Comparison of ENCODE assay signal across 8 mouse cellular contexts in the genomic region with DNA sequence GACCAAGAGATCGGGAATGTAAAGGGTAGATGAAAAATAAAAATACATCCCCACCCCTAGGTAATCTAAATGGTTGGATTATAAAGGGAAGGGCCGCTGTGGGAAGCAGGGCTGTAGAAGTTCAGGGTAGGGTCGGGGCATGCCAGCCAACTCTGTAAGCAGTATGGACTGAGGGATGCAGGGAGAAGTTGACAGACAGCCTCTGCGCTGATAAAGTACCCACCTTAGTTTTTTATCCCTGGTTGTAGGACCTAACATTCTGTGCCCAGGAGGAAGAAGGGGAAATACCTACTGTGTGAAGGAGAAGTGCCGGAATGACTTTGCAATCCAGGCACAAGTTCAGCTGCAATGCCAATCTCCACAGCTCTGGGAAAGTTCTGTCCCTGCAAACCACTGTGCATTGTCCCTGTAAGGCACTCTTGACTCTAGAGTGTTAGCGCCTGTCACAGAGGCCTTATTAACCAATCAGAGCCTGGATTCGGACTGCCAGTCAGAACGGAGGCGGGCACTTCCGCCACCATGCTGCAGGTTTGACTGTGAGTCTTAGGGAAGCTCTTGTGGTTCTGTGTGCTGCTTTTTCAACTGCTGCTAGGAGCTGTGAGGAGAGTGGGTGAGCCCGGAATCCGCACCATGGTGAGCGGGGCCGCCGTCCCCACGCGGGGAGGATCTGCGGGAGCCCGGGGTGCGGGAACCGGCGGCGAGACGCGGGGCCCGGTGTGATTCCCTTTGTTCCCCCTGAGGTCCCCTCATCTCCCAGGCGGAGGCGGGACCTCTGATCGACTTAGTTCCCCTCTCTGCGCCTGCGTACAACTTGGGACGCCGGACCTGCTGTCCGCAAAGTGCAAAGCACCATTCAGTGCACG. TPM values are rescaled to one million over a fixed set of nuclear protein-coding genes. Genes with fewer than 3 reads are reported as not detected.
A peak's percentile ranks its signal among the peaks of the same experiment; 100 is the strongest.
DNase-seq lines count a peak whose midpoint lies in the region; ATAC-seq and TF ChIP-seq lines count a peak whose summit lies in the region.

A gene (plus strand): TSS at position 527 of the 863 bp plus-strand sequence.

- ATAC-seq in cerebellum, adult (ENCODE audit: insufficient number of reproducible peaks, low FRiP score, low TSS enrichment), result peak; percentile 99
- ATAC-seq in forebrain, embryonic 15.5 days (replicated peaks), result peak; percentile 100
- peak; percentile 97 for ATAC-seq in neutrophil, adult 5-6 weeks (ENCODE audit: extremely low read depth, insufficient number of reproducible peaks, low FRiP score, poor library complexity, severe bottlenecking)

- DNase-seq in ES-CJ7 (ENCODE audit: low read depth, low spot score), result peak; percentile 98
- DNase-seq in heart, postnatal 25 days (ENCODE audit: low spot score), result peak; percentile 82
- DNase-seq in layer of hippocampus, adult 18-20 months (ENCODE audit: low spot score in 2 of 2), result peak; percentile 92 to 97
- peak; percentile 90 for DNase-seq in lung, adult 2 months
- DNase-seq in thymus, adult 18-20 months, result peak; percentile 89 to 92

- peaks cover 39% of the 10 kb centered on the region for H3K9me3 ChIP-seq in forebrain, embryonic 15.5 days

- peak within 1 kb of the TSS; percentile 98 for H3K27ac ChIP-seq in forebrain, embryonic 15.5 days (replicated peaks)

- intact Hi-C loops in heart, postnatal 25 days (cut with DNase I), result loop anchor here (10.0 kb wide), 1 partner anchor 403 kb away; a partner anchor contains a TSS

- H3K9ac ChIP-seq in forebrain, embryonic 15.5 days (replicated peaks), result peak within 1 kb of the TSS; percentile 90

- peak within 1 kb of the TSS; percentile 46 for H3K4me2 ChIP-seq in forebrain, embryonic 15.5 days (replicated peaks)

- peaks cover 23% of the 10 kb centered on the region; the same call in 1 of the 2 replicates for H3K36me3 ChIP-seq in forebrain, embryonic 15.5 days

- 10% methylated on average over 35 of the region's 35 CpGs for WGBS in forebrain, embryonic 15.5 days
- WGBS in lung, adult 2 months, result 8% methylated on average over 35 of the region's 35 CpGs

- H3K27me3 ChIP-seq in forebrain, embryonic 15.5 days, result no peaks in the 10 kb centered on the region

- peak within 1 kb of the TSS; percentile 78 for H3K4me3 ChIP-seq in forebrain, embryonic 15.5 days
- H3K4me3 ChIP-seq in lung, adult 2 months (replicated peaks; ENCODE audit: extremely low read depth, low read depth, low read length), result peak within 1 kb of the TSS; percentile 74

- no peak for TF ChIP-seq CTCF in lung, adult 2 months (IDR thresholded peaks at IDR 0.05; ENCODE audit: insufficient read depth, low read length)

- H3K4me1 ChIP-seq in forebrain, embryonic 15.5 days, result peaks cover 10% of the 10 kb centered on the region
- peaks cover 2% of the 10 kb centered on the region; the same call in 1 of the 2 replicates for H3K4me1 ChIP-seq in lung, adult 2 months (ENCODE audit: control insufficient read depth, insufficient read depth, low read length)

- TF ChIP-seq POLR2A in lung, adult 2 months (IDR thresholded peaks at IDR 0.05; ENCODE audit: borderline replicate concordance, extremely low read depth, low read depth, low read length), result peak; percentile 33; the same call in 1 of the 2 replicates

RNA-seq across cellular contexts. Expression of the gene that starts here (rescaled TPM):
- polyA plus RNA-seq in forebrain, embryonic 15.5 days (2015; fragmentation: Nextera tagmentation; extraction: Ambion mirVana), result 17.4 and 18.9 TPM in 2 replicates
- 1 to 10 TPM; 4.2 to 6.2 TPM for total RNA-seq in heart, postnatal 25 days (2021)
- total RNA-seq in layer of hippocampus, adult 18-20 months (2021), result 10 to 100 TPM; 11.4 to 13.8 TPM
- polyA plus RNA-seq in lung, adult 2 months (2012; rRNA removed), result 0.79 and 1.0 TPM in 2 replicates
- total RNA-seq in neutrophil, adult 5-6 weeks (2017), result 16.6 TPM in 2 replicates

Comparison
In these comparisons a context has a peak if more than half of its experiments do, and no peak if none do; other contexts are left out.
1. Peak in every context shown above with its lines: DNase-seq, ATAC-seq, H3K4me3 ChIP-seq and H3K27ac ChIP-seq.